Mouse (Mus musculus): Measurements from ENCODE around the gene Zbtb2. TPM values are rescaled to one million over a fixed set of nuclear protein-coding genes. Genes with fewer than 3 reads are reported as not detected.

The Zbtb2 gene
- polyA plus RNA-seq, 1 experiment from 2014 or later, result 9.2 TPM

- Histone ChIP-seq H3K9me3 (ENCODE audit: low read length) (no peaks in the 10 kb centered on the region), H3K27me3 (replicated peaks; ENCODE audit: insufficient read depth, low read length) (no peaks in the 10 kb centered on the region), H3K36me3 (ENCODE audit: insufficient read depth, low read length) (no peaks in the 10 kb centered on the region), H3K9ac (replicated peaks; ENCODE audit: low read depth) (peak overlapping the region; percentile 52), H3K4me2 (replicated peaks; ENCODE audit: low read depth, low read length) (peak overlapping the region; percentile 61), H3K4me1 (ENCODE audit: insufficient read depth, low read depth, low read length) (no peaks in the 10 kb centered on the region), H3K27ac (ENCODE audit: low read length) (peak overlapping the region; percentile 63), H3K4me3 (ENCODE audit: low read depth, low read length) (peak overlapping the region; percentile 49)
- TF ChIP-seq CTCF (IDR thresholded peaks at IDR 0.05), result no peak
- TF ChIP-seq EP300 (IDR thresholded peaks at IDR 0.05), result no peak
- ATAC-seq (peak; percentile 96), DNase-seq (ENCODE audit: low spot score) (peak; percentile 90)
- 3% methylated on average over 27 of the region's 27 CpGs for WGBS
Observed at GRCm38 (mm10) chr10:4334039-4334683, 53.7 kb downstream of the Zbtb2 start.

GRCm38 (mm10) chr10:4333319-4333718, 54.6 kb downstream of the Zbtb2 start:
- Histone ChIP-seq H3K27ac (ENCODE audit: low read length) (peak overlapping the region; percentile 63; the same call in 1 of the 2 replicates), H3K36me3 (ENCODE audit: insufficient read depth, low read length) (no peaks in the 10 kb centered on the region), H3K4me1 (ENCODE audit: insufficient read depth, low read depth, low read length) (no peaks in the 10 kb centered on the region), H3K9me3 (ENCODE audit: low read length) (no peaks in the 10 kb centered on the region), H3K4me3 (ENCODE audit: low read depth, low read length) (no peak overlapping the region), H3K4me2 (replicated peaks; ENCODE audit: low read depth, low read length) (peak overlapping the region; percentile 61), H3K9ac (replicated peaks; ENCODE audit: low read depth) (peak overlapping the region; percentile 52; the same call in 1 of the 2 replicates), H3K27me3 (replicated peaks; ENCODE audit: insufficient read depth, low read length) (no peaks in the 10 kb centered on the region)
- 0 out of 2 replicates have a peak, but pooled peaks have one; percentile 24 for ATAC-seq
- peak; percentile 87 for DNase-seq (ENCODE audit: low spot score)
- TF ChIP-seq CTCF (IDR thresholded peaks at IDR 0.05) (peak; percentile 89), EP300 (IDR thresholded peaks at IDR 0.05) (peak; percentile 40; the same call in 1 of the 2 replicates)
- WGBS, result 8% methylated on average over 8 of the region's 8 CpGs

GRCm38 (mm10) chr10:4332228-4332979, 55.5 kb downstream of the Zbtb2 start:
- H3K36me3 ChIP-seq (ENCODE audit: insufficient read depth, low read length), result no peaks in the 10 kb centered on the region
- DNase-seq (ENCODE audit: low spot score), result no peak
- 69% methylated on average over 7 of the region's 7 CpGs for WGBS
- no peaks in the 10 kb centered on the region for H3K27me3 ChIP-seq (replicated peaks; ENCODE audit: insufficient read depth, low read length)
- no peaks in the 10 kb centered on the region for H3K9me3 ChIP-seq (ENCODE audit: low read length)
- H3K27ac ChIP-seq (ENCODE audit: low read length), result no peak overlapping the region
- ATAC-seq, result no peak
- H3K4me3 ChIP-seq (ENCODE audit: low read depth, low read length), result no peak overlapping the region
- no peaks in the 10 kb centered on the region for H3K4me1 ChIP-seq (ENCODE audit: insufficient read depth, low read depth, low read length)
- no peak overlapping the region for H3K9ac ChIP-seq (replicated peaks; ENCODE audit: low read depth)
- TF ChIP-seq EP300 (IDR thresholded peaks at IDR 0.05) (no peak), CTCF (IDR thresholded peaks at IDR 0.05) (no peak)
- no peak overlapping the region for H3K4me2 ChIP-seq (replicated peaks; ENCODE audit: low read depth, low read length)

- 71% methylated on average over 1 of the region's 1 CpGs for WGBS
Observed at GRCm38 (mm10) chr10:4327716-4328115, 60.2 kb downstream of the Zbtb2 start.

GRCm38 (mm10) chr10:4325562-4325961, 62.3 kb downstream of the Zbtb2 start:
- no peak overlapping the region; the same call in 1 of the 2 replicates for H3K9ac ChIP-seq (replicated peaks; ENCODE audit: low read depth)
- peak; percentile 66 for DNase-seq (ENCODE audit: low spot score)
- H3K9me3 ChIP-seq (ENCODE audit: low read length), result peaks cover 3% of the 10 kb centered on the region; the same call in 1 of the 2 replicates
- no peaks in the 10 kb centered on the region for H3K36me3 ChIP-seq (ENCODE audit: insufficient read depth, low read length)
- TF ChIP-seq CTCF (IDR thresholded peaks at IDR 0.05) (no peak), EP300 (IDR thresholded peaks at IDR 0.05) (peak; percentile 31; the same call in 1 of the 2 replicates)
- 0 out of 2 replicates have a peak overlapping the region, but pooled peaks have one; percentile 21 for H3K27ac ChIP-seq (ENCODE audit: low read length)
- H3K4me2 ChIP-seq (replicated peaks; ENCODE audit: low read depth, low read length), result no peak overlapping the region
- H3K27me3 ChIP-seq (replicated peaks; ENCODE audit: insufficient read depth, low read length), result no peaks in the 10 kb centered on the region
- no peak overlapping the region for H3K4me3 ChIP-seq (ENCODE audit: low read depth, low read length)
- 9% methylated on average over 5 of the region's 5 CpGs for WGBS
- peak; percentile 85 for ATAC-seq
- H3K4me1 ChIP-seq (ENCODE audit: insufficient read depth, low read depth, low read length), result no peaks in the 10 kb centered on the region

More at GRCm38 (mm10) chr10:4327716-4328115, 60.2 kb downstream of the Zbtb2 start:
- no peak overlapping the region for H3K4me2 ChIP-seq (replicated peaks; ENCODE audit: low read depth, low read length)
- no peak overlapping the region for H3K4me3 ChIP-seq (ENCODE audit: low read depth, low read length)
- H3K9ac ChIP-seq (replicated peaks; ENCODE audit: low read depth), result no peak overlapping the region
- TF ChIP-seq EP300 (IDR thresholded peaks at IDR 0.05), result no peak
- TF ChIP-seq CTCF (IDR thresholded peaks at IDR 0.05), result no peak
- ATAC-seq, result 0 out of 2 replicates have a peak, but pooled peaks have one; percentile 33
- no peaks in the 10 kb centered on the region for H3K4me1 ChIP-seq (ENCODE audit: insufficient read depth, low read depth, low read length)
- no peaks in the 10 kb centered on the region for H3K36me3 ChIP-seq (ENCODE audit: insufficient read depth, low read length)
- DNase-seq (ENCODE audit: low spot score), result no peak
- H3K27me3 ChIP-seq (replicated peaks; ENCODE audit: insufficient read depth, low read length), result no peaks in the 10 kb centered on the region
- H3K27ac ChIP-seq (ENCODE audit: low read length), result no peak overlapping the region
- peaks cover 3% of the 10 kb centered on the region; the same call in 1 of the 2 replicates for H3K9me3 ChIP-seq (ENCODE audit: low read length)

GRCm38 (mm10) chr10:4323885-4324284, 64.0 kb downstream of the Zbtb2 start:
- WGBS, result 73% methylated on average over 8 of the region's 8 CpGs
- ATAC-seq, result no peak
- H3K36me3 ChIP-seq (ENCODE audit: insufficient read depth, low read length), result no peaks in the 10 kb centered on the region
- H3K4me1 ChIP-seq (ENCODE audit: insufficient read depth, low read depth, low read length), result no peaks in the 10 kb centered on the region
- no peak overlapping the region for H3K27ac ChIP-seq (ENCODE audit: low read length)
- no peak overlapping the region for H3K4me3 ChIP-seq (ENCODE audit: low read depth, low read length)
- no peak for TF ChIP-seq CTCF (IDR thresholded peaks at IDR 0.05)
- TF ChIP-seq EP300 (IDR thresholded peaks at IDR 0.05), result no peak
- no peaks in the 10 kb centered on the region for H3K27me3 ChIP-seq (replicated peaks; ENCODE audit: insufficient read depth, low read length)
- peaks cover 3% of the 10 kb centered on the region; the same call in 1 of the 2 replicates for H3K9me3 ChIP-seq (ENCODE audit: low read length)
- H3K4me2 ChIP-seq (replicated peaks; ENCODE audit: low read depth, low read length), result no peak overlapping the region
- no peak for DNase-seq (ENCODE audit: low spot score)
- H3K9ac ChIP-seq (replicated peaks; ENCODE audit: low read depth), result no peak overlapping the region

Other genes starting within 250 kb of the Zbtb2 start
- 49.7 and 59.9 TPM in 2 replicates for gene Akap12, start 121.7 kb downstream of the Zbtb2 start, polyA plus RNA-seq (2015; fragmentation: Nextera tagmentation; extraction: Ambion mirVana)
- 16.5 and 17.9 TPM in 2 replicates for gene Rmnd1, start 44.3 kb upstream of the Zbtb2 start, polyA plus RNA-seq (2015; fragmentation: Nextera tagmentation; extraction: Ambion mirVana)
- 9.0 and 10.2 TPM in 2 replicates for gene Armt1, start 44.4 kb upstream of the Zbtb2 start, polyA plus RNA-seq (2015; fragmentation: Nextera tagmentation; extraction: Ambion mirVana)
- gene Ccdc170, start 94.4 kb upstream of the Zbtb2 start, polyA plus RNA-seq (2015; fragmentation: Nextera tagmentation; extraction: Ambion mirVana), result 2.1 and 2.6 TPM in 2 replicates
- 0.24 and 0.26 TPM in 2 replicates for gene Esr1, start 223.5 kb upstream of the Zbtb2 start, polyA plus RNA-seq (2015; fragmentation: Nextera tagmentation; extraction: Ambion mirVana)

Measured in lung, postnatal 0 days (tissue).